Mouse (Mus musculus): Measurements from ENCODE around the gene Sdk2. TPM values are rescaled to one million over a fixed set of nuclear protein-coding genes. Genes with fewer than 3 reads are reported as not detected.
A peak's percentile ranks its signal among the peaks of the same experiment; 100 is the strongest.

The Sdk2 gene
- polyA plus RNA-seq, 1 experiment from 2014 or later, result 3.5 TPM

DNA sequence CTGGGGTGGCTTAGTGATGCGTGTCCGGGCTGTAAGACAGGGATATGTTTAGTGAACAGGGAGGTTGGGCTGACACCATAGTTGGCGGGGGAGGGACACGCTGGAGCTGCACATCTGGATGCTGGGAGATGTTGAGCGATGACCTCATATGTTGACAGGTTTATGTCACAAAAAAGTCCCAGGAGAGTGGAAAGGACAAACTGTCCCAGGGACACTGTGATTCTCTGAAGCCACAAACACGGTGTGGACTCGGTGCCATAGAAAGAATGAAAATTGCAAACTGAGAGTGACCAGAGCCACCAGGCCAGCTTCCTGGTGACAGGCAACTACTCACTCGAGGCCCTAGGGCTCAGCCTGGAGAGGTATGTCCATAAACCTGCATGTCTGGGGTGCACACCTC is 199.8 kb downstream of the Sdk2 start:
- 80% methylated on average over 8 of the region's 8 CpGs for WGBS
- H3K9ac ChIP-seq, result no peak overlapping the region
- TF ChIP-seq CTCF (IDR thresholded peaks at IDR 0.05; ENCODE audit: low read depth), result no peak
- no peaks in the 10 kb centered on the region for H3K36me3 ChIP-seq (ENCODE audit: insufficient read depth)
- H3K4me2 ChIP-seq, result no peak overlapping the region
- H3K9me3 ChIP-seq (ENCODE audit: low read depth, low read length), result no peaks in the 10 kb centered on the region
- no peaks in the 10 kb centered on the region for H3K4me1 ChIP-seq (ENCODE audit: insufficient read depth)
- DNase-seq, result no peak
- no peaks in the 10 kb centered on the region for H3K27me3 ChIP-seq (ENCODE audit: insufficient read depth, low read length)
- H3K4me3 ChIP-seq (ENCODE audit: low read depth, low read length), result no peak overlapping the region
- ATAC-seq (ENCODE audit: insufficient read depth), result no peak
- H3K27ac ChIP-seq (ENCODE audit: low read depth), result no peak overlapping the region

GRCm38 (mm10) chr11:113865627-113866026 is 201.2 kb downstream of the Sdk2 start:
- no peaks in the 10 kb centered on the region for H3K9me3 ChIP-seq (ENCODE audit: low read depth, low read length)
- H3K4me1 ChIP-seq (ENCODE audit: insufficient read depth), result no peaks in the 10 kb centered on the region
- H3K36me3 ChIP-seq (ENCODE audit: insufficient read depth), result no peaks in the 10 kb centered on the region
- H3K4me3 ChIP-seq (ENCODE audit: low read depth, low read length), result no peak overlapping the region
- no peak overlapping the region for H3K9ac ChIP-seq
- H3K27me3 ChIP-seq (ENCODE audit: insufficient read depth, low read length), result no peaks in the 10 kb centered on the region
- H3K27ac ChIP-seq (ENCODE audit: low read depth), result no peak overlapping the region
- peak; percentile 83 for ATAC-seq (ENCODE audit: insufficient read depth)
- peak; percentile 95 for DNase-seq
- 34% methylated on average over 8 of the region's 8 CpGs for WGBS
- no peak overlapping the region for H3K4me2 ChIP-seq
- peak; percentile 99 for TF ChIP-seq CTCF (IDR thresholded peaks at IDR 0.05; ENCODE audit: low read depth)

- Histone ChIP-seq H3K4me1 (ENCODE audit: insufficient read depth) (no peaks in the 10 kb centered on the region), H3K4me2 (no peak overlapping the region), H3K9me3 (ENCODE audit: low read depth, low read length) (no peaks in the 10 kb centered on the region), H3K4me3 (ENCODE audit: low read depth, low read length) (no peak overlapping the region), H3K27ac (ENCODE audit: low read depth) (no peak overlapping the region), H3K9ac (no peak overlapping the region), H3K27me3 (ENCODE audit: insufficient read depth, low read length) (no peaks in the 10 kb centered on the region), H3K36me3 (ENCODE audit: insufficient read depth) (no peaks in the 10 kb centered on the region)
- 71% methylated on average over 5 of the region's 5 CpGs for WGBS
- no peak for ATAC-seq (ENCODE audit: insufficient read depth)
- peak; percentile 76 for TF ChIP-seq CTCF (IDR thresholded peaks at IDR 0.05; ENCODE audit: low read depth)
- peak; percentile 58 for DNase-seq
Observed at GRCm38 (mm10) chr11:113863408-113863807, 203.4 kb downstream of the Sdk2 start.

DNA sequence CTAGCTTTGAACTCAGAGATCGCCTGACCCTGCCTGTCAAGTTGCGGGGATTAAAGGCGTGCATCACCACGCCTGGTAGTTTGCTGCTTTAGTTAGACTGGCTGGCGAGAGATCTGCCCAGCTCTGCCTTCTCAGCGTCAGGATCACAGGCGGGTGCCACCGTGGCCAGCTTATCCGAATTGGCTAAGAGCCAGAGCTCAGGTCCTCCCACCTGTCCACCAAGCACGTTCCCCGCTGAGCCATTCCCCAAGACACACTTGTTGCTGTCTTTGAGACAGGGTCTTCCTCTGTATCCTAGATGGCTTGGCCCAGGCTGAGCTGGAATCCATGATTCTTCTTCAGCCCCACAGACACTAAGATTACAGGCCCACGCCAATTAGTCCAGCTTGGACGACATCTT is 211.2 kb downstream of the Sdk2 start:
- Histone ChIP-seq H3K9ac (no peak overlapping the region), H3K27ac (ENCODE audit: low read depth) (no peak overlapping the region), H3K9me3 (ENCODE audit: low read depth, low read length) (no peaks in the 10 kb centered on the region), H3K27me3 (ENCODE audit: insufficient read depth, low read length) (no peaks in the 10 kb centered on the region), H3K4me1 (ENCODE audit: insufficient read depth) (no peaks in the 10 kb centered on the region), H3K4me3 (ENCODE audit: low read depth, low read length) (no peak overlapping the region), H3K4me2 (no peak overlapping the region), H3K36me3 (ENCODE audit: insufficient read depth) (peaks cover 6% of the 10 kb centered on the region; the same call in 1 of the 2 replicates)
- no peak for ATAC-seq (ENCODE audit: insufficient read depth)
- no peak for DNase-seq
- WGBS, result 79% methylated on average over 13 of the region's 13 CpGs
- TF ChIP-seq CTCF (IDR thresholded peaks at IDR 0.05; ENCODE audit: low read depth), result no peak

DNA sequence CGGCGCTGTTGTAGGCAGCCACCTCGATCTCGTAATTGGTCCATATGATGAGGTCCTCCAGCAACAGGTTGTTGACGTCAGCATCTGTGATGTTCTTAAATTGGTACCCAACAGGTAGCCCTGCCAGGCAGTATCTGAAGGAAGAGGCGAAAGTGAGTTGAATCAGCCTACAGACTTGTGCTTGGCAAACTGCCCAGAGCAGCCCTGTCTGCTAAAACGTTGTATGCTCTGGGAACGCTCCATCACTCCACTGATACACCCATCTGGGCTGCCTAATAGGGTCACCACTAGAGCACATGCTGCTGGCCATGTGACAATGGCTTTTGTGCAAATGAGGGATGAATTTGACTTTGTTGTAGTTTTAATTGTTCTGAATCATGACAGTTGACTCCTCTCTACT is 215.1 kb downstream of the Sdk2 start:
- no peak overlapping the region for H3K4me2 ChIP-seq
- DNase-seq (peak; percentile 58), ATAC-seq (ENCODE audit: insufficient read depth) (no peak)
- peaks cover 6% of the 10 kb centered on the region; the same call in 1 of the 2 replicates for H3K36me3 ChIP-seq (ENCODE audit: insufficient read depth)
- no peak overlapping the region for H3K4me3 ChIP-seq (ENCODE audit: low read depth, low read length)
- no peak overlapping the region for H3K27ac ChIP-seq (ENCODE audit: low read depth)
- no peaks in the 10 kb centered on the region for H3K9me3 ChIP-seq (ENCODE audit: low read depth, low read length)
- H3K27me3 ChIP-seq (ENCODE audit: insufficient read depth, low read length), result no peaks in the 10 kb centered on the region
- H3K9ac ChIP-seq, result no peak overlapping the region
- TF ChIP-seq CTCF (IDR thresholded peaks at IDR 0.05; ENCODE audit: low read depth), result no peak
- no peaks in the 10 kb centered on the region for H3K4me1 ChIP-seq (ENCODE audit: insufficient read depth)
- 66% methylated on average over 8 of the region's 8 CpGs for WGBS

DNA sequence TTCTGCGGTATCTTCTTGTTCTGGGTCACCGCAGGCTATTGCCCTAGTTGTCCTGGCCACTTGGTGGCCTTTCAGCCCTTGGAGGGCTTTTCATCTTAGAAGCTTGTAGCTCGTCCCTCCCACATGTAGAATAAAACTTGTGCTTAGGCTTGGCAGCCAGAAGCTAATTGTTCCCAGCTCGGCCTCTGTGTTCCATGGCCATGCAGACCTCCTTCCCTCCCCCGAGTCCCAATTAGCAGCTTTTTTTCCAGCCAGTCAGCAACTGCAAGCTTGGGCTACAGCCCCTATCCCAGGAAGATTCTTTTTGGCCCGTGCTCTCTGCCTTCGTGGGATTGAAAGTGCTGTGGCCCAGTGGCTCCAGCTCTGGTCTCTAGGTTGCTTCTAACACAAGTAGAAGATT is 217.5 kb downstream of the Sdk2 start:
- H3K27ac ChIP-seq (ENCODE audit: low read depth), result no peak overlapping the region
- H3K36me3 ChIP-seq (ENCODE audit: insufficient read depth), result no peaks in the 10 kb centered on the region; the same call in 1 of the 2 replicates
- H3K4me3 ChIP-seq (ENCODE audit: low read depth, low read length), result no peak overlapping the region
- ATAC-seq (ENCODE audit: insufficient read depth) (no peak), DNase-seq (no peak)
- no peak for TF ChIP-seq CTCF (IDR thresholded peaks at IDR 0.05; ENCODE audit: low read depth)
- H3K9ac ChIP-seq, result no peak overlapping the region
- no peaks in the 10 kb centered on the region for H3K27me3 ChIP-seq (ENCODE audit: insufficient read depth, low read length)
- H3K4me2 ChIP-seq, result no peak overlapping the region
- H3K9me3 ChIP-seq (ENCODE audit: low read depth, low read length), result no peaks in the 10 kb centered on the region
- 83% methylated on average over 7 of the region's 7 CpGs for WGBS
- no peaks in the 10 kb centered on the region for H3K4me1 ChIP-seq (ENCODE audit: insufficient read depth)

DNA sequence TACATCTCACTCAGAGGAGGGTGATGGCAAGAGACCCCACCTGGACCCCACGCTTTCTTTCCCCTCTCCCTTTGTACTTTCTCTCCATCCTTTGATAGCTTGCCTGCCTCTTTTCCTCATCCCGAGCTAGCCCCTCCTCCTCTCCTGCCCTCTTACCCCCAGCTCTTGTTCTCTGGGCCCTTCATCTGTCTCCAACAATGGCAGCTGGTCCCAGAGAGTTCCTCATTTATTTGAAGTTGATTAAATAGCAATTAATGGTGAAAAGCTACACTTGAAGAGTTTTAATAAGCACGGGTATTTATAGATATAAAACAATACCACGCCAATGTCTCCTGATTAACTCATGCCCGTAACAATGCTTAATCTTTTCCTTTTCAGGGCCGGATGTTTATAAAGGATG is 222.9 kb downstream of the Sdk2 start:
- Histone ChIP-seq H3K36me3 (ENCODE audit: insufficient read depth) (peaks cover 4% of the 10 kb centered on the region; the same call in 1 of the 2 replicates), H3K9ac (no peak overlapping the region), H3K9me3 (ENCODE audit: low read depth, low read length) (no peaks in the 10 kb centered on the region), H3K4me3 (ENCODE audit: low read depth, low read length) (no peak overlapping the region), H3K4me2 (no peak overlapping the region), H3K4me1 (ENCODE audit: insufficient read depth) (no peaks in the 10 kb centered on the region), H3K27ac (ENCODE audit: low read depth) (no peak overlapping the region), H3K27me3 (ENCODE audit: insufficient read depth, low read length) (no peaks in the 10 kb centered on the region)
- 73% methylated on average over 6 of the region's 6 CpGs for WGBS
- DNase-seq, result no peak
- no peak for TF ChIP-seq CTCF (IDR thresholded peaks at IDR 0.05; ENCODE audit: low read depth)
- ATAC-seq (ENCODE audit: insufficient read depth), result no peak

DNA sequence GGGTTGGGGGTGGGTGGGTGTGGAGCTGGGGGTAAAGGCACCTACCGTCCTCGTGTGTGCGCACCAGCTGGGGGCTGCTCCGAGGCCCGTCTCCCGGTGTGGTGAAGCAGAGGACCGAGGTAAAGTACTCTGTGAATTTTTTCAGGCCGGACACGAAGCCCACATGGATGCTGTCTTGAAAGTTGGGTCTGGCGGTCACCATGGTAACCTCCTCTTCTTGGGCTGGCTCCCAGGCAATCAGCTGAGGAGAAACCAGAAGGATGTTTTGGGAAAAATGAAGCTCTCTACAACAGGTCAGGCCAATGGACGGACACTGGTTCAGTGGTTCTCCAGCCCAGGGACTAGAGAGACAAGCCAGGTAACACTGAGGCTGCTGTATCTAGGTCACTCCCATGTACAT is 224.0 kb downstream of the Sdk2 start:
- WGBS, result 96% methylated on average over 11 of the region's 11 CpGs
- Histone ChIP-seq H3K9ac (no peak overlapping the region), H3K9me3 (ENCODE audit: low read depth, low read length) (no peaks in the 10 kb centered on the region), H3K27ac (ENCODE audit: low read depth) (no peak overlapping the region), H3K4me1 (ENCODE audit: insufficient read depth) (no peaks in the 10 kb centered on the region), H3K4me2 (no peak overlapping the region), H3K36me3 (ENCODE audit: insufficient read depth) (peaks cover 4% of the 10 kb centered on the region; the same call in 1 of the 2 replicates), H3K4me3 (ENCODE audit: low read depth, low read length) (no peak overlapping the region), H3K27me3 (ENCODE audit: insufficient read depth, low read length) (no peaks in the 10 kb centered on the region)
- DNase-seq (no peak), ATAC-seq (ENCODE audit: insufficient read depth) (no peak)
- no peak for TF ChIP-seq CTCF (IDR thresholded peaks at IDR 0.05; ENCODE audit: low read depth)
